Mouse (Mus musculus) kidney, adult 2 months (tissue): Measurements from ENCODE around the gene Galnt18.

Experiments used
- CTCF ChIP-seq: fragments of 200-500 bp; conservative IDR thresholded peaks from 2 replicates; pipeline ENCODE4 v1.5.1; 2011; ENCODE audit warnings: low read depth, mild to moderate bottlenecking, control low read depth, low read length, moderate library complexity, mixed read lengths; ENCODE audit not compliant: insufficient read depth, insufficient read length
- POLR2A ChIP-seq: fragments of 200-500 bp; IDR thresholded peaks from one replicate; pipeline ENCODE4 v1.6.1; 2011; ENCODE audit warnings: low read depth, low read length, control low read depth

DNA sequence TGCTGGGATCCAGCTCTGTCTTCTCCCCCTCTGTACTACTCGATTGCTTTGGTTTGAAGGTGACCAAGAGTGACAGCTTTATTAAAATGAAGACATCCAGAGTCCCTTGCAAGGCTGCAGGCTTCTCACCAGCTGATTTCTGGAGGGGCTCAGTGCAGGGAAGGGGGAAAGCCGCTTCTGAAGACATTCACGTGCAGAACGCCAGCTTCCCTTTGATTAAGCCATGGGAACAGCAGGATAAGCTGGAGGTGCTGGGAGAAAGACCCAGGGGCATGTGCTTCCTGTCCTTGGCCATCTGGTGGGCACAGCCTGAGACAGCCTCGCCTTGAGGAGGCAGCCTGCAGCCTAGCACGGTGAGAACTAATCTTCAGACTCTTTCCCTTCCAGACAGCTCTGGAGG is 17.0 kb downstream of the Galnt18 start:
- TF ChIP-seq CTCF = no peak
- TF ChIP-seq POLR2A = no peak
